Mouse (Mus musculus) spleen, postnatal 4 days (tissue): ENCODE measurements around the gene Asna1.

Source experiments
- DNase-seq, 2 experiments: peaks; one replicate each; pipeline ENCODE4 v3.0.0; 2022; ENCODE audit warnings: low spot score in 2 of 2

The Asna1 gene

DNA sequence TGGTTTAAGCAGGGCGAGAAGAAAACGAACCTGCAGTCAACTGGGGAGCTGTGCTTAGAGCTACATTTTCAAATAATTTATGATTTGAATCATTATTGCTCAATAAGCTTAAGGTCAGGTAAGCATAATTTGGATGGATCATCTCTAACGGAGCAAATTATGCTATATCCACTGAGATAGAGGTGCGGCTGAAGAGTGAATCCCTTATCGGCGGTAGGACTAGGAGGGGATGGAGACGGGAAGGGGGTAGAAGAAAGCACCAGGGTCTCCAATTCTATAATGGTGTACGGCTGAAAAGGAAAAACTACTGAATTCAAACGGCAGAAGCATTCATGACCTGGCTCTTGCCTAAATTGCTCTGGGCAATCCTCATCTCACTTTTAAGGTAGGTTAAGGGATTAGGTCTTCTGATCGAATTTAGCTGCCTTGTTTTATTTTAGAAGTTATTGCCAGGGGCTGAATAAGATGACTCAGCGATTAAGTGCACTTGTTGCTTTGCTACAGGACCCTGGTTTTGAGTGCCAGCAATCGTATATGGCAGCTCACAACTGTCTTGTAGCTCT, 10.2 kb upstream of the Asna1 start:
- no peak for DNase-seq

DNA sequence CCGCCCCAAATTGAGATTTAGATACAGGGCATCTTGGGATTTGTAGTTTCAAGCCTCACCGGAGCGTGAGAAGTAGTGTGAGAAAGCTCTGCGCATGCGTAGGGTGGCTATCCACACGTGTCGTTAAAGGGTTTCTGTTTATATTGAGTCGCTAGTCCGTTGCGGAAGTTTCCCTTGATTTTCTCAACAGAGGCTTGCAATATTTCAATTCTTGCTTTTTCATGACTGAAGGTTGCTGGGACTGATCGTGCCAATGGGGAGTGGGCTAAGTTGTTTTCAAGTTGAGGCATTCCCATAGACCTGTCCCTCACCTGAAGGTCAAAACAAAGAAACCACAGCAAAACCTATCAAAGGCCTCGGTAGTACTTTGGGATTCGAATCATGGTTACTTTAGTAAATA, 9.7 kb upstream of the Asna1 start:
- DNase-seq: peak; percentile 80 to 91

DNA sequence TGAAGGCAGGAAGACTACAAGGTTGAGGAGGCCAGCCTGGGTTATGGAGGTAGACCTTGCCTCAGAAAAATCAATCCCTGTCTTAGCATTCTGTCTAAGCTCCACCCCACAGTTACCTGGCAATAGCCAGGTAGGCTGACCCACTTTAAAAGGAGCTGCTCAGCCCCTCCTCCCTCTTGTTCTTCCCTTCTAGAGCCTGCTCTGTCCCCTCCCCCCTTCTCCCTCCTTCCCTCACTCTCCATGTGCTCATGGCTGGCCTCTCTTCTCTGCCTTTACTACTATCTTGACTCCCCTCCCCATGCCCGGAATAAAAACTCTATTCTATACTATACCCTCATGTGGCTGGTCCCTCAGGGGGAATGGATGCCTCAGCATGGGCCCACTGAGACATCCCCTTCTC, 8.8 kb upstream of the Asna1 start:
- DNase-seq: peak in 1 of 2 experiments; percentile 54

DNA sequence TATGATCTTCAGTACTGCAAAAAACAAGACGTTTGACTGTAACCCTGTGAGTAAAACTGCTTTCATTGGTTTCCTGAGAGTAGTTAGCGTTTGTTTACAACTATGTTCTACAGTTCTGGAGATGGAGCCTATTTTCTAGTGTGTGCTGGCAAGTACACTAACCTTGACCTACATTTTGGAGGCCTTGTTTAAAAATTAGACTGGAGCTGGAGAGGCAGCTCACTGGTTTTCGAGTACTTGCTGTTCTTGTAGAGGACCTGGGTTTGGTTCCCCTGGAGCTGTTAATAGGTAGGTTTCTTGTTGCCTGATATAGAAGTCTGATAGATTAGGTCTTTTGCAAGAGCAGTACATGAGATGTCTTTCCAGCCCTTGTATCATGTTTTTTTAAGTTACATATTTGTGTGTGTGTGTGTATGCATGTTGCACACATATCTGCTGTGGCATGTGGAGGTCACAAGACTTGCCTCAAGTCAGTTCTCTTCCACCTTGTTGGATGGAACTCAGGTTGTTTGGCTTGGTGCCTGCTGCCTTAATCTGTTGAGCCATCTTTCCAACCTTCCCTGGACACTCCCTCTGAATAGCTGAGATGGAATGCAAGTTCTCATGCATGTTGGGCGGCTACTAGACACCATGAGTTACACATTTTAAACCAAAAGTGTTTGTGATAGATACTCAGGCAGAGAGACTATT, 7.7 kb upstream of the Asna1 start:
- no peak for DNase-seq

DNA sequence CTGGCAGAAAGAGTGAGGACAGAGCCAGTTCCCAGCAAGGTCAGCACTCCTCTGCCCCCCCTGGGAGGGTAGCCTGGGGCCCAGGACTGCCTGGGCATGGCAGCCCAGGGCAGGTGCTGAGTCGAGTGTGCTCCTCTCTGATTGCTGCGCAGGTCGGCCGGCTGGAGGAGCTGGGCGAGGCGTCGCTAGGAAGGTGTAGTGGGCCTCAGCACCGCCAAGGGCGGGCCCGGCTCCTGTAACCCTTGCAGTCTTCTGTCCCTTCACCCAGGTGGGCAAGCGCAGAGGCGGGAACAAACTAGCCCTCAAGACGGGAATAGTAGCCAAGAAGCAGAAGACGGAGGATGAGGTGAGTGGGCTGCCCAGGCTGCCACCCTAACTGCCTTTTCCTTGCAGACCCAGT, 4.2 kb upstream of the Asna1 start:
- peak in 1 of 2 experiments; percentile 63 for DNase-seq

DNA sequence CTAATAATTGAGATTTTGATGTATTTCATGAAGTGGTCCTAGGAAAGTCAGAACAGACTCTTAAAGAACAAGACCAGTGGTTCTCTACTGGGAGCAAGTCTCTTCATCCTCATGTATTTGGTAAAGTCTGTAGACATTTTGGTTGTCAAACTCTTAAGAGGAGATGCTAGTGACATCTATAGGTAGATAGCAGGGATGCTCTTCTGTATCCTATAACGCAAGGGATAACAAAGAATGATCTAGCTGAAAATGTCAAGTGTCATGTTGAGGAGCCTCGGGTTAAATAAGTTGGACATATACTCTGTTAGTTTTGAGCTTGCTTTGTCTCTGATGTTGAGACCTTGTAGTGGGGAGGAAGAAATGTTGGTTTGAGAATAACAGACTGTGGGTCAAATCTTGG, 2.8 kb upstream of the Asna1 start:
- DNase-seq: no peak

DNA sequence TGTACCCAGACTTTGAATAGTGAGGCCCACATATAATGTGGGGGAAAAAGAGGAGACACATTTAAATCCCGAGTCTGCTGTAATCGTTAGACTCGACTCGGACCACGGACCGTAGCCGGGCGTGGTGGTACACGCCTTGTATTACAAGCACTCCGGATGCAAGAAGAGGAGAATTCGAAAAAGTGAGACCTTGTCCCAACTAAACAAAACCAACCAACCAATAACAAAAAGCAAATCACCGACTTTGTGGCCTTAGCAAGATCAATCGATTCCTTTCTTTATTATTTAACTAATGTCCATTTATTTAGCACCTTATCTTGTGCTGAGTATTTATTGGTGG, 2.4 kb upstream of the Asna1 start:
- DNase-seq: peak in 1 of 2 experiments; percentile 38

DNA sequence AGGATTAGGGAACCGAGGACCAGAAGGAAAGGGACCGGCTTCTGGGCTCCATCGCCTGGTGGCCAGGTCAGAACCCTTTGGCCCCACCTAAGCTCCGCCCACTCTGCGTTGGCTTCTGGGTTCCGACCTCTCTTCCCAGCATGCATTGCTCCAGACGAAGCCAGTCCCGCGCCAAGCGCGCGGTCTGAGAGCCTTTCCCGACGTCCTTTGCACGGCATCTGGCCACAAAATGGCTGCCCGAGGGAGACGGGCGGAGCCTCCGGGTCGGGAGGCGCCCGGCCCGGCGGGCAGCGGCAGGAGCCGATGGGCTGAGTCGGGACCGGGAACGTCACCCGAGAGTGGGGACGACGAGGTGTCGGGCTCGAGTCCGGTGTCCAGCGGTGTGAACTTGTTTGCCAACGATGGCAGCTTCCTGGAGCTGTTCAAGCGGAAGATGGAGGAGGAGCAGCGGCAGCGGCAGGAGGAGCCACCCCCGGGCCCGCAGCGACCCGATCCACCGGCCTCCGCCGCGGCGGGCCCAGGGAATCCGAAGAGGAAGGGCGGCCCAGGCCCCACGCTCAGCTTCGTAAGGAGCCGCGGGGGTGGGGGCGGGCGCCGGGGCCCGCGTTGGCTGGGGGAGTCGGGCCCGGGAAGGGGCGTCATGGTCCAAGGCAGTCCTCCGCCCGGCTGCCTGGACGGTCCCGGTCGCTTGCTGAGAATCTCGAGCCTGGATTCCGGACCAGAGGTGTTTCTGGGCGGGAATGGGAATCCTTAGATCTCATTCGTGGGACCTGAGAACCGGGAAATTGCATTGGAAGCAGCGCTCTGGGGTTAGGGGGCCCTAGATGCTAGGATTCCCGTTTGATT, 1.8 kb upstream of the Asna1 start, which contains the start of gene Trir:
Gene Trir, plus strand, starts transcription at position 154 of the 846 bp plus-strand sequence.
- peak; percentile 98 to 99 for DNase-seq

DNA sequence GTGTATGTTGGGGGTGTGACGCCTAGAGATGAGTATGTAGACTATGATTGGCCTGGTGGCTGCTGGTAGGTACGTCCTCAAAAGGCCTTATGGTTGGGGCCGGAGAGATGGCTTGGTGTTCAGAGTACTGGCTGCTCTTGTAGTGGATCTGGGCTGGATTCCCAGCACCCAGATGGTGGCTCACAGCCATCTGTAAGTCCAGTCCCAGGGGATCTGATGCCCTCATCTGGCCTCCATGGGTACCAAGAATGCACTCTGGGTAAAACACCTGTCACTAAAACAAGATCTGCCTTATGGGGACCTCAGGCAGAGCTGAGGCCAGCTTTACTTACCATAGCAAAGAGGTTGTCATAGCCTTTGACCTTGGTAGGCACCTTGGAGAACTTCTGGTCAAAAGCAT, 1.2 kb downstream of the Asna1 start:
- DNase-seq: no peak

DNA sequence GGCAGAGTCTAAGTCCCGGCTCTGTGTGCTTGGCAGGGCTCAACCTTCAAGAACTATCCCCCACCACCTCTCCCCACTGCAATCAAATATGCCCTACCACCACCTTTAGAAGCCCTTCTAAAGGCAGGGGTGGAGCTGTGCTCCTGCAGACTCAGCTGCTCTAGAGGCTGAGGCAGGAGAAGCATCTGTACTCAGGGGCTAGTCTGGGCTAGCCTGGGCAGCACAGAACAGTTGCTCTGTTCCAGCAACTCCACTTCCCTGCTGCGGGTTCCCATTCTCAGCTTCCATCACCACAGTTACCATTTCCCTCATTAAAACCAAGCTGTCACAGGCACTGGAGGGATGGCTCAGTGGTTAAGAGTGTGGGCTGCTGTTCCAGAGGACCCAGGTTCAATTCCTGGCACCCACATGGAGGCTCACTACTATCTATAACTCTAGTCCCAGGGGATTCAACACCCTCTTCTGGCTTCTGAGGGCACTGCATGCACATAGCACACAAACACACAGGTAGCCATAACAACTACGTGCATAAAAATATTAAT, 3.5 kb downstream of the Asna1 start:
- DNase-seq: no peak

DNA sequence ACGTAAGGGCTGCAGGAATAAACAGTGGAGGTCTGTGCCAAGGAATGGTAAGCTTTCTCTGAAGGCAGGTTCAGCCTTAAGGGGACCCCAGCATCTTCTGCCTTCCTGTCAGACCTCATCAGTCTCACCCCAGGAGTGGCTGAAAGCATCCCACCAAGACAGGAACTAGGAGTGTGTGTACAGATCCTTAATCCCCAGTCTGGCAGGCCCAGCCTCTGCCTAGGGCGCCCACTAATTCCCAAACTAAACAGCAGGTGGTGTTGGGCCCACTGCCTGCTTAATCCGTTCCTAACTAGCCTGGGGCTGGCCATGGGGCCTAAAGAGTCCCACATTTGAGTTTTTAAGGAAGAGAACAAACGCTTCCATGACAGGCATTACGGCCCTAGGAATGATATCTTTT, 7.9 kb downstream of the Asna1 start:
- peak in 1 of 2 experiments; percentile 58 for DNase-seq

DNA sequence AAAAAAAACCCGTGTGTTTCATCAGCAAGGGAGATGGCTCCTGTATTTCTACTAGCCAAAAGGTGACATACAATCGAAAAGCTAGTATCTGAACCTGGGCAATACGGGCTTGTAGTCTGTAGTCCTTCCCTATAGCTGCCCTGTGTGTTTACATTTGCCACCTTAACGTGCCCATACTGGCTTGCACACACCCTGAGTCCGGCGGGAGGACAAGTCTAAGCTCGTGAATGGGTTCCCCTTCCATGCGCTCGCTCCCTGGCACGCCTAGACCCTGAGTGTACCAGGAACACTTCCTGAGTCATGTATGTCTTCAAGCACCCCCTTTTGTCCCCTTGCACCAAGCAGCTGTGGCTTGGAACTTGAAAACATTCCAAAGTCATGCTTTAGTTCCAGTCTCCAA, 8.4 kb downstream of the Asna1 start:
- peak in 1 of 2 experiments; percentile 56 for DNase-seq

DNA sequence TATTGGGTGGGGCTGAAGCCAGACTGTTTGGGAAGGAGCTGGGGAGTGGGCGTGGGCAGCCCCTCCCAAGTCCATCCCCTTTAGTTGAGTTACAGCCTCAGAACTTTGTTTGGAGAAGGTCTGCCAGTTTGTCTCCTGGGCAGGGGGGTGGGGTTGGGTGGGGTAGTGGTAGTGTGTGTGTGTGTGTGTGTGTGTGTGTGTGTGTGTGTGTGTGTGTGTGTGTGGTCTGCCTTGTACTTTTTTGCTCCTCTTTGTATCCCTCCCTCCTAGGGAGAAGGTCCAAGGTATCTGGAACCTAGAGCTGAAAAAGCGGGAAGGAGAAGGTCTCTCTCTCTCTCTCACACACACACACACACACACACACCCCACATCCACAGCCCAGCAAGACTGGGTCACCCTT, 10.7 kb downstream of the Asna1 start, which contains the start of gene Best2:
Gene Best2, minus strand, starts transcription at position 101 of the 400 bp plus-strand sequence.
- no peak for DNase-seq

DNA sequence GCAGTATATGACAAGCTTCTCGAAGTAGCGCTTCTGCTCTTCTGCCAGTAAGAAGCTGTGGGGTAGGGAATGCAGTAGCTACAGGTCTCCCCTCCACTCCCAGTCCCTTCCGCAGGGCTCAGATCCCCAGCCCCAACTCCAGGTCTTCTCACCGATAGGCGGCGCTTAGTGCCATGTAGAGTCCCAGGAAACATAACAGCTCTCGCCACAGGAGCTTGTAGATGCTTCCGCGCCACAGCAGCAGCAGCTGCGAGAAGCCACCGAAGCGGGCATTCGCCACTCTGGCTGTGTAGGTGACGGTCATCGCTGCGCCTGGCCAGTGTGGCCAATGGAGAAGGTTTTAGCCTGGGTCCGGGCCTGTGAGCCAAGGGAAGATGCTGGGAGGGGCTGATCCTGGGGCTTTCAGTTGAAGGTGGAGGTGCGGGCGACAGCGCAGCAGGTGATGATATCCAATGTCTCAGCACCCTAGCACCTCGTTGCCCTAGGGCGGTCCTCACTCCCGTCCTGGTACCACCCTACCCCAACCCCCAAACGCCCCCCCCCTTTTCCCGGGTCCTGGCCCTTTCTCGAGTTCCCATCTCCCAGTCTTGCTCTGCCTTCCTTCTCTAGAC, 11.7 kb downstream of the Asna1 start:
- peak; percentile 65 to 83 for DNase-seq

DNA sequence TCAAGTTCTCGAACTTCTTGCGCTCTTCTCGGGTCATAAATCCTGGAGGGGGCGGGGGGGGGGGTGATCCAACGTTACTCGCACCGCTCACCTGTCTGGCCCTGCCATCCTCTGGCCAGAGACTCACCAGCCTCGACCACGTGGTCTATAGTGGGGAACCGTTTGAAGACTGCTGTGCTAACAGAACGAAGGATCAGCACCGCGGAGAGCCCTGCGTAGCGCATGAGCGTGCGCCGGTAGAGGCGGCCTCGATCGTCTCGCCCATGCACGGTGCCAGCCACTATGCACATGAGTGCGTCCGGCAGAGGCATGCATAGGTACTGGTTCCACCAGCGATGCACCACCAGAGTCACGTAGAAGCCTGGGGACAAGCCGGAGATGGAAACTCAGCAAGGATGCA, 13.8 kb downstream of the Asna1 start:
- no peak for DNase-seq

DNA sequence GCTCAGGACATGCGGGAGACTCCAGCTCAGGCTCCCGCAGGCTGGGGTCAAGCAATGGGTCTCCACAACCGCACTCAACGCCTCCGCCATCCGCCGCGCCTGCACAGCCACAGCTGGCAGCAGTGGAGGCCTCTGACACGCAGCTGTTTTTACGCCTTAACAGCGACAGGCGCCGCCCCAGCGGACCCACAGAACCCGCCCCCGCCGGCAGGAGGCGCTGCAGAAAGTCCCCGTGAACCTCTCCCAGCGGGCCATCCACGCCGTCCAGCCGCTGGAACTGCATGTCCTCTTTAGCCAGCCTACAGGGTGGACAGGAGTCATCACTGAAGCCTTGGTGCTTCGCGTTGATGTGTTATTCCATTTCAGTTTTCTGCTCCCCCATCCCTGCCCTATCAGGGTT, 17.4 kb downstream of the Asna1 start:
- peak; percentile 66 to 88 for DNase-seq

DNA sequence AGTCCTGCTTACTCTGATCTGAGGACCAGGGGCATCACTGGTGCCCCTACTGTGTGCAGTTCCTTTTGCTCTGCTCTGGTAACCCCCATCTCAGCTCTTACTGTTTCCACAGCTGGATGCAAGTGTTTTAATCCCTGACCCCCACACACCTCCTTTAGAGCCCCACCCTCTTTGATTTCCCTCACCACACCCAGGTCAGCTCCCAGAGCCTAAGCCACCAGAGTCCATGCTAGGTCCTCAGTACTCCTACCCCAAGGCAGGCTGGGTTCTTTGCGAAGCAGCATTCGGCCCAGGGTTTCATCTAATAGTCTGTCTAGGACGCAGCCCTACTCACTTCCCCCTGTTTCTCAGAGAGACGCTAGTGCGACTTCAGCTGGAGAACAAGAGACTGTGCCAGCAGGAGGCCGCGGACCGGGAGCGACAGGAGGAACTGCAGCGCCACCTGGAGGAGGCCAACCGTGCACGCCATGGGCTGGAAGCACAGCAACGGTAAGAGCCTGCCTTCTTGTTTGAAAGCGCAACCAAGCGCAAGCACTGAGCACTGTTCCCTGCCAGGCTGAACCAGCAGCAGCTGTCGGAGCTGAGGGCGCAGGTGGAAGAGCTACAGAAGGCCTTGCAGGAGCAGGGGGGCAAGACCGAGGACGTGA, 27.3 kb downstream of the Asna1 start:
- DNase-seq: peak; percentile 90 to 98

DNA sequence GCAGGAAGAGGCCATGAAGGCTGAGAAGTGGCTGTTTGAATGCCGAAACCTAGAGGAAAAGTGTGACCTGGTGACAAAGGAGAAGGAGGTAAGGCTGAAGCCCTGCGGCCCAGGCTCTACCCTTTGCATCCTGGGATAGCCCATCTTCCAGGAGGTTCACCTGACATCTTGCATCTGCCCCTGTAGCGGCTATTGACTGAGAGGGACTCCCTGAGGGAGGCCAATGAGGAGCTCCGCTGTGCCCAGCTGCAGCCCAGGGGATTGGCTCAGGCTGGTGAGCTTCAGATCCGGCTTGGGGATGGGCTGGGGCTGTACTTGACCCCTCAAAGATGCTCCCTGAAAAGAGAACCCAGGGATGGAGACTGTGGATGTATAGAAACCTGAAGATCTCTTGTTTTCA, 28.1 kb downstream of the Asna1 start:
- DNase-seq: peak in 1 of 2 experiments; percentile 59

DNA sequence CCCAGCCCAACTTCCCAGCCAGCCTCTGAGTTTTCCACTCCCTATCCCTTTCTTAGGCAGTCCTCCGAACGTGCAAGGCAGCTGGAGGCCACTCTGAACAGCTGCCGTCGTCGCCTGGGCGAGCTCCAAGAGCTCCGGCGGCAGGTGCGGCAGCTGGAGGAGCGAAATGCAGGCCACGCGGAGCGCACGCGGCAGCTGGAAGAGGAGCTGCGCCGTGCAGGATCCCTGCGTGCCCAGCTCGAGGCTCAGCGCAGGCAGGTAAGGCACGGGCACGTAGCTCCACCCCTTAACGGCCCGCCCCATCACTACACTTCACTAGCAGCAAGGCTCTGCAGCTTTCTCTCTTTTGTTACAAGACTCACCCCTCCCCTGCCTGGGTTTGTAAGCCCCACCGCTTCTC, 29.4 kb downstream of the Asna1 start:
- peak in 1 of 2 experiments; percentile 62 for DNase-seq

DNA sequence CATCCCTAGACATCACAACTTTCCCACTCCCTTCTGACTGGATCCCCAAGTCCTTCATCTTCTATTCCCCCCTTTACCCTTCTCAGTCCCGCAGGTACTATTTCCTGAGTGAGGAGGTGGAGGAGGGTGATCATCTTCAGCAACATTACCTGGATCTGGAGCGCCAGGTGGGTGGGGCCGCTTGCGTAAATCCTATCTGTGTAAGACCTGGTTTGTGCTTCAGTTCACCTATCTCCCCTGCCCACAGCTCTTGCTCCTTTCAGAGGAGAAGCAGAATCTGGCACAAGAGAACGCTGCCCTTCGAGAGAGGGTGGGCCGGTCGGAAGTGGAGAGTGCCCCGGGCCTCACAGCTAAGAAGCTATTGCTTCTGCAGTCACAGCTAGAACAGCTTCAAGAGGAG, 30.7 kb downstream of the Asna1 start:
- peak in 1 of 2 experiments; percentile 53 for DNase-seq

DNA sequence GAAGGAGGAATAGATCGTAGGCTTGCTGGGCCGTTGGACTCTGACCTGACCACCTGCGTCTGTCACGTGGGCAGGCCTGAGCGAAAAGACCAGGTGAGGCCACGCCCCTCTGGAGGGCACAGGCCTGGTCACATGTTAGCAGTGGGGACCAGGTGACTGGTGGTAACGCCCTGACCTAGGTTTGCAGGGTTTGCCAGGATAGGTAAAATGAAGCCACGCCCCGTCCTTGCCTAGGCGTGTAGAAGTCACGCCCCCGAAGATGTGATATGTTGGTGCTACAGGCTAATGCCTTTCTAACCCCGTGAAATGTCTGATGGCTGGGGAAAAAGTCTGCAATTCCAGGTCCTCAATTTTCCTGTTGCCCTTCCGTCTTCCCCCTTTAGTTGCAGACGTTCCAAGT, 34.2 kb downstream of the Asna1 start:
- peak in 1 of 2 experiments; percentile 59 for DNase-seq
